Mouse (Mus musculus): Measurements from ENCODE around the gene Fem1a.

GRCm38 (mm10) chr17:56265011-56265410, 8.4 kb downstream of the Fem1a start:
- TF ChIP-seq POLR2A (IDR thresholded peaks at IDR 0.05; ENCODE audit: borderline replicate concordance, insufficient read depth, low read length) (no peak), CTCF (IDR thresholded peaks at IDR 0.05; ENCODE audit: borderline replicate concordance, insufficient read depth, low read depth, low read length) (no peak)
